Mouse (Mus musculus) forebrain, postnatal 0 days (tissue): ENCODE measurements around the gene Olfr1167. TPM values are rescaled to one million over a fixed set of nuclear protein-coding genes. Genes with fewer than 3 reads are reported as not detected.
"Not testable (repeated sequence)": the region's sequence is repeated elsewhere in the genome, so short reads cannot be mapped to it uniquely, and the experiment has no call there.

Experiments used
- ATAC-seq: fragments of 200-750 bp; cut with Nextera tagmentation; 2 replicates; pipeline ENCODE4 v1.8.0; 2017; ENCODE audit warnings: mild to moderate bottlenecking, moderate library complexity
- DNase-seq: peaks from one replicate; pipeline ENCODE4 v3.0.0-alpha.2; 2015
- H3K27ac ChIP-seq: fragments of 300-500 bp; sonication (generic); 2 replicates; pipeline ENCODE4 v1.5.1; 2014; ENCODE audit warnings: low read depth, mild to moderate bottlenecking, antibody characterized with exemption, low read length, moderate library complexity, mixed read lengths
- H3K27me3 ChIP-seq: fragments of 300-500 bp; sonication (generic); 2 replicates; pipeline ENCODE4 v1.6.1; 2014; ENCODE audit warnings: mild to moderate bottlenecking, low read length, mixed read lengths; ENCODE audit not compliant: insufficient read depth
- H3K36me3 ChIP-seq: fragments of 300-500 bp; sonication (generic); 2 replicates; pipeline ENCODE4 v1.6.1; 2014; ENCODE audit warnings: mild to moderate bottlenecking, moderate library complexity; ENCODE audit not compliant: insufficient read depth
- H3K4me1 ChIP-seq: fragments of 300-500 bp; sonication (generic); 2 replicates; pipeline ENCODE4 v1.6.1; 2014; ENCODE audit warnings: antibody characterized with exemption; ENCODE audit not compliant: insufficient read depth
- H3K4me2 ChIP-seq: fragments of 300-500 bp; sonication (generic); 2 replicates; pipeline ENCODE4 v1.6.1; 2014; ENCODE audit warnings: low read depth, mild to moderate bottlenecking, moderate library complexity
- H3K4me3 ChIP-seq: fragments of 300-500 bp; sonication (generic); 2 replicates; pipeline ENCODE4 v1.5.1; 2014; ENCODE audit warnings: low read depth, low read length, mixed read lengths
- H3K9ac ChIP-seq: fragments of 300-500 bp; sonication (generic); 2 replicates; pipeline ENCODE4 v1.6.1; 2014; ENCODE audit warnings: mild to moderate bottlenecking
- H3K9me3 ChIP-seq: fragments of 300-500 bp; sonication (generic); 2 replicates; pipeline ENCODE4 v1.6.1; 2016; ENCODE audit warnings: low read length
- CTCF ChIP-seq: sonication (generic); IDR thresholded peaks from 2 replicates; pipeline ENCODE4 v1.5.1; 2016; ENCODE audit warnings: antibody characterized with exemption, control low read depth, low read depth
- WGBS: fragments of 180-500 bp; shearing (Covaris S2); extraction: QIAGEN DNeasy Blood & Tissue Kit; methylation state at CpG from one replicate; pipeline ENCODE4 v1.1.7; 2014; 5-methylcytosine and 5-hydroxymethylcytosine counted together
- polyA plus RNA-seq: library from polyadenylated mRNA; unstranded; fragments of >200 nt; fragmentation: Nextera tagmentation; extraction: Ambion mirVana; gene quantifications from 2 replicates; pipeline ENCODE4 v1.2.1, GENCODE M21; 2015
- total RNA-seq: library from RNA; depleted of rRNA; stranded (reverse); fragments of >200 nt; gene quantifications from 2 replicates; pipeline ENCODE4 v1.2.3, GENCODE M21; 2014; rRNA removed

Olfr1167 gene
- total RNA-seq (not detected in 2 replicates), polyA plus RNA-seq (not detected in 2 replicates)

DNA sequence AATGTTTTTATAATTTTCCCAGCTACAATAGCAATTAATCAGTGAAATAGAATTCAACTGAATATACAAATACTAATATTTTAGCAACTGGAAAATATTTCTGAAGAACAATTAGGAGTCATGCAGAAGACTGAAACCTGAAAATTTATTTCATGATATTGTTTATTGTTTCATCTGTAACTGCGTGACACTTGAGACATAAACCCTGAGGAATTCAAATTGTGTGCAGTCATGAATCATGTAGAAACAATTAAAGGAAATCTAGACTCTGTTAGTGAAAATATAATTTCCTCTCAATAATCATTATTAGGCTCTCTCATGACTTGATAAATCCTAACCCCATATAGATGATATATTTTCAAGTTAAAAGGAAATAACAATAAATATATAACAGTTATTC lies at the start of gene Olfr1167:
Gene Olfr1167 (minus strand): TSS at position 101 of the 400 bp plus-strand sequence.
- not testable (repeated sequence) for ATAC-seq, H3K4me2 ChIP-seq, H3K9ac ChIP-seq, H3K27ac ChIP-seq, H3K4me1 ChIP-seq, DNase-seq, H3K4me3 ChIP-seq, H3K27me3 ChIP-seq, H3K36me3 ChIP-seq, H3K9me3 ChIP-seq
- 84% methylated on average over 1 of the region's 1 CpGs for WGBS

DNA sequence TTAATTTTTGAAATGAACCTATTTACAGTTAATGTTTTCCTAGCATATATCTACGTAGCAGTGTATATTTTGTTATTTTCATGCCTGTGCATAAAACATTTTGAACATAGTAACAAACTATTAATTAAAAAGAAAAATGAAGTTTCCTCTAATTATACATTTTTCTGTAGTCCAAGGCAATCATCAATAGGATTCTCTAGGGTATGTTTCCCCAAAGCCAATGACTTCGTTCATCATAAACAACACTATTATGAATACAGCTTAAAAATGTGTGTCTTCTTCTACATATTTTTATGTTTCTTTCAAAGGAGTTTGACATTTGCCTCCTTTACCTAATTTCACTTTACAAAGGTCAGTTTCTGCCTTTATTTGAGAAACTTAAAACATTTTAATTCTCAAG lies 26.6 kb upstream of the Olfr1167 start, which contains the start of gene Olfr1168:
Gene Olfr1168 (plus strand): TSS at position 301 of the 400 bp plus-strand sequence.
- ATAC-seq (no peak), DNase-seq (no peak)
- no peak for TF ChIP-seq CTCF
- Histone ChIP-seq H3K36me3 (no peaks in the 10 kb centered on the region), H3K9me3 (no peaks in the 10 kb centered on the region), H3K4me1 (no peaks in the 10 kb centered on the region), H3K9ac (no peak within 1 kb of the TSS), H3K27me3 (no peaks in the 10 kb centered on the region), H3K27ac (no peak within 1 kb of the TSS), H3K4me2 (no peak within 1 kb of the TSS), H3K4me3 (no peak within 1 kb of the TSS)
- 85% methylated on average over 2 of the region's 2 CpGs for WGBS

DNA sequence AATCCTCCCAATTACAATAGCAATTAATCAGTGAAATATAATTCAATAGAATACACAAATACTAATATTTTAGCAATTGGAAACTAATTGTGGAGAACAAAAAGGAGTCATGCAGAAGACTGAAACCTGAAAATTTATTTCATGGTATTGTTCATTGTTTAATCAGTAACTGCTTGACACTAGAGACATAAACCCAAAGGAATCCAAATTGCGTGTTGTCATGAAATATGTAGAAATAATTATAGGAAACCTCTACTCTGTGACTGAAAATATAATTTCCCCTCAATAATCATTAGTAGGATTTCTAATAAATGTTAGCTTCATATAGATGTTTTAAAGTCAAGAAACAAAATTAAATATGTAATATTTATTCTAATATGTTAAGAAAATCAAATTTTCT lies 26.8 kb downstream of the Olfr1167 start, which contains the start of gene Olfr1166:
Gene Olfr1166 (minus strand): TSS at position 101 of the 400 bp plus-strand sequence.
- no peak within 1 kb of the TSS for H3K4me3 ChIP-seq
- 96% methylated on average over 1 of the region's 1 CpGs for WGBS
- TF ChIP-seq CTCF = no peak
- ATAC-seq = no peak
- no peak for DNase-seq
- no peaks in the 10 kb centered on the region for H3K27me3 ChIP-seq
- no peak within 1 kb of the TSS for H3K27ac ChIP-seq
- no peak within 1 kb of the TSS for H3K4me2 ChIP-seq
- H3K36me3 ChIP-seq = no peaks in the 10 kb centered on the region
- no peaks in the 10 kb centered on the region for H3K9me3 ChIP-seq
- no peaks in the 10 kb centered on the region for H3K4me1 ChIP-seq
- no peak within 1 kb of the TSS for H3K9ac ChIP-seq

Other genes with a start within 250 kb of the Olfr1167 start
- not detected in 2 replicates for gene Olfr1155, start 210.1 kb downstream of the Olfr1167 start, total RNA-seq
- not detected in 2 replicates for gene Olfr1155, start 210.1 kb downstream of the Olfr1167 start, polyA plus RNA-seq
- gene Olfr1156, start 202.1 kb downstream of the Olfr1167 start, total RNA-seq = not detected in 2 replicates
- gene Olfr1156, start 202.1 kb downstream of the Olfr1167 start, polyA plus RNA-seq = not detected in 2 replicates
- gene Olfr1157, start 186.9 kb downstream of the Olfr1167 start, total RNA-seq = not detected in 2 replicates
- gene Olfr1157, start 186.9 kb downstream of the Olfr1167 start, polyA plus RNA-seq = not detected in 2 replicates
- gene Olfr74, start 180.5 kb downstream of the Olfr1167 start, total RNA-seq = not detected in 2 replicates
- gene Olfr74, start 180.5 kb downstream of the Olfr1167 start, polyA plus RNA-seq = not detected in 2 replicates
- gene Olfr1158, start 165.1 kb downstream of the Olfr1167 start, total RNA-seq = not detected in 2 replicates
- gene Olfr1158, start 165.1 kb downstream of the Olfr1167 start, polyA plus RNA-seq = not detected in 2 replicates
- not detected in 2 replicates for gene Olfr1160, start 146.9 kb downstream of the Olfr1167 start, total RNA-seq
- not detected in 2 replicates for gene Olfr1160, start 146.9 kb downstream of the Olfr1167 start, polyA plus RNA-seq
- not detected in 2 replicates for gene Olfr1161, start 132.4 kb downstream of the Olfr1167 start, total RNA-seq
- gene Olfr1161, start 132.4 kb downstream of the Olfr1167 start, polyA plus RNA-seq = not detected in 2 replicates
- gene Olfr73, start 117.5 kb downstream of the Olfr1167 start, total RNA-seq = 0.15 TPM in 1 of 2 replicates, not detected in the other
- not detected in 2 replicates for gene Olfr73, start 117.5 kb downstream of the Olfr1167 start, polyA plus RNA-seq
- gene Olfr1162, start 104.1 kb downstream of the Olfr1167 start, total RNA-seq = not detected in 2 replicates
- not detected in 2 replicates for gene Olfr1162, start 104.1 kb downstream of the Olfr1167 start, polyA plus RNA-seq
- not detected in 2 replicates for gene Olfr1163, start 83.4 kb downstream of the Olfr1167 start, total RNA-seq
- gene Olfr1163, start 83.4 kb downstream of the Olfr1167 start, polyA plus RNA-seq = not detected in 2 replicates
- not detected in 2 replicates for gene Olfr1164, start 61.2 kb downstream of the Olfr1167 start, total RNA-seq
- gene Olfr1164, start 61.2 kb downstream of the Olfr1167 start, polyA plus RNA-seq = not detected in 2 replicates
- not detected in 2 replicates for gene Olfr1166, start 26.9 kb downstream of the Olfr1167 start, total RNA-seq
- gene Olfr1166, start 26.9 kb downstream of the Olfr1167 start, polyA plus RNA-seq = not detected in 2 replicates
- not detected in 2 replicates for gene Olfr1168, start 26.7 kb upstream of the Olfr1167 start, total RNA-seq
- gene Olfr1168, start 26.7 kb upstream of the Olfr1167 start, polyA plus RNA-seq = not detected in 2 replicates
- not detected in 2 replicates for gene Olfr1170, start 73.1 kb upstream of the Olfr1167 start, total RNA-seq
- not detected in 2 replicates for gene Olfr1170, start 73.1 kb upstream of the Olfr1167 start, polyA plus RNA-seq
- not detected in 2 replicates for gene Olfr1173, start 124.7 kb upstream of the Olfr1167 start, total RNA-seq
- not detected in 2 replicates for gene Olfr1173, start 124.7 kb upstream of the Olfr1167 start, polyA plus RNA-seq
- not detected in 2 replicates for gene Olfr1174-ps, start 159.9 kb upstream of the Olfr1167 start, total RNA-seq
- not detected in 2 replicates for gene Olfr1174-ps, start 159.9 kb upstream of the Olfr1167 start, polyA plus RNA-seq
- not detected in 2 replicates for gene Olfr1175-ps, start 172.0 kb upstream of the Olfr1167 start, total RNA-seq
- gene Olfr1175-ps, start 172.0 kb upstream of the Olfr1167 start, polyA plus RNA-seq = not detected in 2 replicates
- gene Olfr1176, start 181.5 kb upstream of the Olfr1167 start, total RNA-seq = not detected in 2 replicates
- not detected in 2 replicates for gene Olfr1176, start 181.5 kb upstream of the Olfr1167 start, polyA plus RNA-seq
- gene Olfr1177-ps, start 191.3 kb upstream of the Olfr1167 start, total RNA-seq = not detected in 2 replicates
- gene Olfr1177-ps, start 191.3 kb upstream of the Olfr1167 start, polyA plus RNA-seq = not detected in 2 replicates
- not detected in 2 replicates for gene Olfr1178, start 231.9 kb upstream of the Olfr1167 start, total RNA-seq
- gene Olfr1178, start 231.9 kb upstream of the Olfr1167 start, polyA plus RNA-seq = not detected in 2 replicates